Mouse (Mus musculus) stomach, embryonic 15.5 days (tissue): Measurements from ENCODE around the gene Fam186b. TPM values are rescaled to one million over a fixed set of nuclear protein-coding genes. Genes with fewer than 3 reads are reported as not detected.
A peak's percentile ranks its signal among the peaks of the same experiment; 100 is the strongest.

Source experiments
- ATAC-seq: fragments of 200-750 bp; cut with Nextera tagmentation; 2 replicates; pipeline ENCODE4 v1.8.0; 2017; ENCODE audit warnings: low read depth, moderate number of reproducible peaks, moderate TSS enrichment; ENCODE audit not compliant: insufficient read depth, low FRiP score
- H3K27ac ChIP-seq: fragments of 300-500 bp; sonication (generic); 2 replicates; pipeline ENCODE4 v1.5.1; 2015; ENCODE audit warnings: mild to moderate bottlenecking, inconsistent platforms
- H3K27me3 ChIP-seq: fragments of 300-500 bp; sonication (generic); replicated peaks from 2 replicates; pipeline ENCODE4 v1.6.1; 2015; ENCODE audit warnings: inconsistent platforms
- H3K36me3 ChIP-seq: fragments of 300-500 bp; sonication (generic); 2 replicates; pipeline ENCODE4 v1.6.1; 2015; ENCODE audit warnings: inconsistent platforms
- H3K4me1 ChIP-seq: fragments of 300-500 bp; sonication (generic); 2 replicates; pipeline ENCODE4 v1.6.1; 2015; ENCODE audit warnings: inconsistent platforms
- H3K4me2 ChIP-seq: fragments of 300-500 bp; sonication (generic); 2 replicates; pipeline ENCODE4 v1.6.1; 2015; ENCODE audit warnings: mild to moderate bottlenecking, inconsistent platforms
- H3K4me3 ChIP-seq: fragments of 300-500 bp; sonication (generic); replicated peaks from 2 replicates; pipeline ENCODE4 v1.5.1; 2015; ENCODE audit warnings: inconsistent platforms
- H3K9ac ChIP-seq: fragments of 300-500 bp; sonication (generic); 2 replicates; pipeline ENCODE4 v1.6.1; 2015; ENCODE audit warnings: inconsistent platforms
- H3K9me3 ChIP-seq: fragments of 300-500 bp; sonication (generic); 2 replicates; pipeline ENCODE4 v1.6.1; 2016; ENCODE audit warnings: inconsistent platforms
- WGBS: fragments of 180-500 bp; shearing (Covaris S2); methylation state at CpG from one replicate; pipeline ENCODE4 v1.1.7; 2015; 5-methylcytosine and 5-hydroxymethylcytosine counted together
- polyA plus RNA-seq: library from polyadenylated mRNA; unstranded; fragments of >200 nt; fragmentation: Nextera tagmentation; extraction: Ambion mirVana; gene quantifications from 2 replicates; pipeline ENCODE4 v1.2.1, GENCODE M21; 2015

Fam186b gene
- polyA plus RNA-seq, 1 experiment from 2014 or later: 0.06 TPM

DNA sequence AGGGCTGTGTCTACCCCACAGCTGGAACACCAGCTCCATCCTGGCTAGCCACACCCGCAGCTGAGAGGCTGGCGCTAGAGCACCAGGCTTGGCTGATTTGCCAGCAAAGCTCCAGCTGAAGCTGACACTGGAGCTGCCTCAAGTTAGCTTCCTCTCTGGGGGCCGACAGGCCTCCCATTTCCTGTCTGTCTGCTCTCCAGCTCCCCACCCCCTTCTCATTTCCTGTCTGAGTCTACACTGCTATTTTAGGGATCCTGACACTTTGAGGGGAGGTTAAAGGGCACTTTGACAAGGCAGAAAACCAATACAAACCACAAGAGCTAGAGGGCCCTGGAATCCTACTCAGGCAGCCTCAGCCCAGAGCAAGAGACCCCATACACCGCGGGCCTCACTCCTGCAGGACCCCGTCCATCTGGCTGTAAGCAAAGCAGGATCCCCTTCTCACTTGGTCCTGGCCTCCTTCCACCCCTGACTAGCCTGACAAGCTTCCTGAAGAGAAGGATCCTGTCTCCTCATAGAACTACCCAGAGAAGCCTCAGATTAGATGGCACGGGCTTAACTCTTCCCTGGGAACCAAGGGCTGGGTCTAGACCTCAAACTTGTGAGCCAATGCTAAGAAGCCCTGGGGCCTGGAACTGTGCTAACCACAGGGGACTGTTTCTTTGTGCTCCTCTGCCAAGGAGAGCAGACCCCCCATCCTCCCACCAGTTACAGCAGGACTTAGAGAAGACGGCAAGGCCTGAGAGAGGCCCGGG is 37.4 kb upstream of the Fam186b start:
- Histone ChIP-seq H3K9me3 (no peaks in the 10 kb centered on the region), H3K36me3 (no peaks in the 10 kb centered on the region), H3K27ac (peak overlapping the region; percentile 93), H3K4me3 (no peak overlapping the region), H3K4me1 (peaks cover 34% of the 10 kb centered on the region), H3K9ac (no peak overlapping the region), H3K27me3 (no peaks in the 10 kb centered on the region), H3K4me2 (peak overlapping the region; percentile 21; the same call in 1 of the 2 replicates)
- 28% methylated on average over 9 of the region's 9 CpGs for WGBS
- ATAC-seq: peak; percentile 75

DNA sequence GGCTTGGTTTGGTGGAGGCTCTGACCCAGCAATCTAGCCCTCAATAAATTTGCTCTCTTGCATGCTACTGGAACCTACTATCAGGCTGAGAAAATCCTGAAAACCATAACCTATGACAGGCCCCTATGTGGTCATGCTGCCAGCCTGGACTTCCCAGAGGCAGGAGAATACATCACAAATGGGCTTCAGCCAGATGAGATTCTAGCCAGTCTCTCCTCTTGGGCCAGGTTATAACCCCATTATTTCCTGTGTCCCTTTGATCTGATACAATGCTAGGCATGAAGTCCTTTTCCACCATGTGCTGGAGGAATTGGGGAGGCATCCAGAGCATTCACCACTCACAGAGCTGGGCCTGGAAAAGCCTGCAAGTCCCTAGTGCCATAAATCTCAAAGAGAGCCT is 36.4 kb upstream of the Fam186b start:
- Histone ChIP-seq H3K9ac (no peak overlapping the region), H3K4me2 (no peak overlapping the region; the same call in 1 of the 2 replicates), H3K4me3 (no peak overlapping the region), H3K27me3 (no peaks in the 10 kb centered on the region), H3K36me3 (0 out of 2 replicates have a peak, but pooled peaks cover 4% of the 10 kb centered on the region), H3K27ac (peak overlapping the region; percentile 93), H3K9me3 (no peaks in the 10 kb centered on the region), H3K4me1 (peaks cover 34% of the 10 kb centered on the region)
- ATAC-seq: no peak

DNA sequence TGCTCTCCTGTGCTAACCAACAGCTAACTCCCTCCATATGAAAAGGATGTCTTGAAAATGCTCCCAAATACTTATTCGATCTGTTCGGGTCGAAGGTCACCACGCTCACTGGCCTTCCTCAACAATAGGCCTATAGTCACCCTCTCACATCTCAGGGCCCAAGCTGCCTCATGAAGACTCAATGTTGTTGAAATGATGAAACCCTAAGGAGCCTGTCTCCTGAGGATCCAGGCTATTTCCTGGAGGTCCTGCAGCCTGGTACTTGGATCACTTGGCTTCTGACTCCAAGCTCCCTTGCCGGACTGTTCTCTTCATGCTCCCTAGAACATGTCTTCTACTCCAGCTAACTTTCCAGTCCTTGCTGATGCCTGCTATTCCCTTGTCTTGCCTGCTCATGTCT is 35.7 kb upstream of the Fam186b start:
- Histone ChIP-seq H3K27me3 (no peaks in the 10 kb centered on the region), H3K36me3 (0 out of 2 replicates have a peak, but pooled peaks cover 5% of the 10 kb centered on the region), H3K4me1 (peaks cover 34% of the 10 kb centered on the region), H3K9ac (no peak overlapping the region), H3K4me2 (no peak overlapping the region), H3K4me3 (no peak overlapping the region), H3K9me3 (no peaks in the 10 kb centered on the region), H3K27ac (0 out of 2 replicates have a peak overlapping the region, but pooled peaks have one; percentile 93)
- WGBS: 92% methylated on average over 5 of the region's 5 CpGs
- no peak for ATAC-seq

DNA sequence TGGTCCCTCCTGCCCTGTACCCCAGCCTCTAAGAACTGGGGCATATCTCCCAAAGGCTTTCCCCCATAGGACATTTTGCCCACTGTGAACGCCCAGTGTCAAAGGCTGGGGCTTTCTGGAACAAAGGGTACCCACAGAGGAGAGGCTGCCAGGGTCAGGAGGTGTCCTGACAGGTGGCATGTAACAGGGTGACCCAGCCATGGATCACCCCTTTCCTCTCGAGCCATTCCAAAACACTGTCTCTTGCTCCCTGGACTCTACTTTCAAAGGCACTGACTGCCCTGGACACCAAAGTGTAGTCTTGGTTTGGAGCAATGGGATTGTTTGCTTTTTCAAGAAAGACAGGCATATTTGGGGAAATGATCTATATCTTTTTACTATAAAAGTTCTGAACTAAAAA is 34.6 kb upstream of the Fam186b start:
- Histone ChIP-seq H3K4me3 (no peak overlapping the region), H3K36me3 (peaks cover 9% of the 10 kb centered on the region; the same call in 1 of the 2 replicates), H3K27me3 (no peaks in the 10 kb centered on the region), H3K4me1 (peaks cover 34% of the 10 kb centered on the region), H3K9me3 (no peaks in the 10 kb centered on the region), H3K4me2 (no peak overlapping the region), H3K27ac (no peak overlapping the region), H3K9ac (no peak overlapping the region)
- 59% methylated on average over 2 of the region's 2 CpGs for WGBS
- no peak for ATAC-seq

DNA sequence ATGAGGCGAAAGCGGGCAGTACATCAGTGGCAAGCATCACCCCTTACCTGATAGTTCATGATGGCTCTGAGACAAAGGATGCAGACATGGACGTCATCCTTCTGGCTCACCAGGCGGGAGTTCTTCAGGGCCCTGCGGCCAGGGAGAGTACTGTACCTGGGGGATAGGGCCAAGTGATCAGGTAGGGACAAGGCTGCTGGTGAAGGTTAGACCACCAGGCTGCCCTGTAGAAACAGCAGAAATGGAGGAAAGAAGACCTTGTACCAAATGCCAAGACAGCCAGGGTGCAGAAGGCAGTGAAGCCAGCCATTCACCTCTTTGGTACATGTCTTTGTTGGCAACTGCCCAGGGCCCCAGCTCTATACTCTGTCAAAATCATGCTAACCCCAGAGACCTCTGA is 32.3 kb upstream of the Fam186b start:
- H3K4me3 ChIP-seq: no peak overlapping the region
- H3K27me3 ChIP-seq: no peaks in the 10 kb centered on the region
- no peak overlapping the region for H3K27ac ChIP-seq
- peaks cover 23% of the 10 kb centered on the region; the same call in 1 of the 2 replicates for H3K36me3 ChIP-seq
- H3K9me3 ChIP-seq: no peaks in the 10 kb centered on the region
- no peak overlapping the region for H3K9ac ChIP-seq
- 92% methylated on average over 5 of the region's 5 CpGs for WGBS
- peaks cover 14% of the 10 kb centered on the region for H3K4me1 ChIP-seq
- ATAC-seq: no peak
- H3K4me2 ChIP-seq: no peak overlapping the region

DNA sequence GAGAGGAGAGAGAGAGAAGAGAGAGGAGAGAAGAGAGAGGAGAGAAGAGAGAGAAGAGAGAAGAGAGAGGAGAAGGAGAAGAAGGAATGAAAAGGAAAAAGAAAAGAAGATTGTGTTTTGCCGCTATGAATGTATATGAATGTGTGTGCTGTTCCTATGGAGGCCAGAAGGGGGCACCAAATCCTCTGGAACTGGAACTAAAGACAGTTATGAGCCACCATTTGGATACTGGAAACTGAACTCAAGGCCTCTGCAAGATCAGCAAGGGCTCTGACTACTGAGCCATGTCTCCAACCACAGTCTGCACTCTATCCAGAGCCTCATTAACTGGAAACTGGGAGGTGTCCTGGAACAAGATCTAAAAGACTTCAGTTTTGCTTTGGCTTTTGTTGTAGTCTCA is 31.3 kb upstream of the Fam186b start:
- H3K9me3 ChIP-seq: no peaks in the 10 kb centered on the region
- H3K4me1 ChIP-seq: peaks cover 4% of the 10 kb centered on the region; the same call in 1 of the 2 replicates
- no peak overlapping the region for H3K27ac ChIP-seq
- no peak overlapping the region for H3K9ac ChIP-seq
- no peaks in the 10 kb centered on the region for H3K27me3 ChIP-seq
- peaks cover 24% of the 10 kb centered on the region for H3K36me3 ChIP-seq
- no peak for ATAC-seq
- 78% methylated on average over 1 of the region's 1 CpGs for WGBS
- no peak overlapping the region for H3K4me2 ChIP-seq
- no peak overlapping the region for H3K4me3 ChIP-seq

DNA sequence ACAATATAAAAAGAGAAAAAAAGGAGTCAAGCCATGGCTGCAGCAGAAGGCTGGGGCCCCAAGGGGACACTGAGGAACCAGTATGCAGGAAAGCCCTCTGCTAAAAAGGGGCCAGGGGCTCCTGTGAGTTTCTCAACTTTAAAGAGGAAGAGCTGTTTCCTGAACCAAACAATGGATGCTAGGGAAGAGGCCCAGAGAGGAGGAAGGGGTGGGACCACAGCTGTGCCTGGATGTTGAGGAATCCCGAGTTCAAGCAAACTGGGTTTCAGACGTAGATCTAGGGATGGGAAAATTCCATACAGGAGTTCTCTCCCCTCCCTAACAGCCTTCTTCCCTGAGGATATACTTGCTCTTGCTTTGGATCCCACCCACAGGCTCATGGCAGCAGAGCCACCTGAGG is 30.7 kb upstream of the Fam186b start:
- Histone ChIP-seq H3K9ac (no peak overlapping the region), H3K4me1 (no peaks in the 10 kb centered on the region), H3K27me3 (no peaks in the 10 kb centered on the region), H3K36me3 (peaks cover 29% of the 10 kb centered on the region), H3K9me3 (no peaks in the 10 kb centered on the region), H3K4me2 (no peak overlapping the region), H3K27ac (no peak overlapping the region), H3K4me3 (no peak overlapping the region)
- no peak for ATAC-seq
- 29% methylated on average over 2 of the region's 2 CpGs for WGBS

DNA sequence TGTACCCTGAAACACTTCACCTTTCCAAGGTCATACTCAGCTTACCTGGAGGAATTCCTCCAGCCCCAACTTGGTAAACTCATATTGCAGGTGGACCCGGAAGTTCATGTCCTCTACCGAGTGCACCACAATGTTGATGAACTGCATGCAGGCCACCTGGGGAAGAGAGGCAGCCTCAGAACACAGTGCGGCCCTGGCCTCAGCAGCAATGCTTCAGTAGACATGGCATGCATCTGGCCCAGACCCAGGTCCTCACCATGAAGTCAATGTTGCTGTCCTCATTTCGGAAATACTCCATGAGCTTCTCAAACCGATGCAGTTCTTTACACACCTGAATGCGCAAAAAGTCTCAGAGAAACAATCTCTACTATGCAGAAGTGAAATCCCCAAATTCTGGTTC is 29.9 kb upstream of the Fam186b start:
- no peak overlapping the region; the same call in 1 of the 2 replicates for H3K27ac ChIP-seq
- no peak overlapping the region for H3K9ac ChIP-seq
- H3K4me1 ChIP-seq: no peaks in the 10 kb centered on the region
- WGBS: 86% methylated on average over 6 of the region's 6 CpGs
- H3K4me2 ChIP-seq: no peak overlapping the region
- H3K27me3 ChIP-seq: no peaks in the 10 kb centered on the region
- H3K9me3 ChIP-seq: no peaks in the 10 kb centered on the region
- H3K36me3 ChIP-seq: peaks cover 34% of the 10 kb centered on the region
- no peak for ATAC-seq
- H3K4me3 ChIP-seq: no peak overlapping the region

DNA sequence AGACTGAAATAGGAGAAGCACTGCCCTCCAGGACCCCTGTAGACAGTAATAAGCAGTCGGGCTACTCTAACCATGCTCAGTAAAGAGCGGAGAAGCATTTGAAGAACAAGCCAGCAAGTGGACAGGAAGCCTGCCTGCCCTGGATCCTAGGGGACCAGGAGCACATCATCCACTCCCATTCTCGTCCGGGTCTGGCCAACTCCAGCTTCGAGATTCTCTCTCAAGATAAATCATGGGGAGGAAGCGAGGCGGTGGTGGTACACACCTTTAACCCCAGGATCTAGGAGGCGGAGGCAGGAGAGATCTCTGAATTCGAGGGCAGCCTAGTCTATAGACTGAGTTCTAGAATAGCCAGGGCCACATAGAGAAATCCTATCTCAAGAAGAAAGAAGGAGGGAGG is 28.5 kb upstream of the Fam186b start:
- Histone ChIP-seq H3K27me3 (no peaks in the 10 kb centered on the region), H3K9ac (no peak overlapping the region), H3K4me3 (no peak overlapping the region), H3K27ac (no peak overlapping the region), H3K4me1 (no peaks in the 10 kb centered on the region), H3K9me3 (no peaks in the 10 kb centered on the region), H3K36me3 (peaks cover 38% of the 10 kb centered on the region), H3K4me2 (no peak overlapping the region)
- WGBS: 86% methylated on average over 9 of the region's 9 CpGs
- no peak for ATAC-seq

DNA sequence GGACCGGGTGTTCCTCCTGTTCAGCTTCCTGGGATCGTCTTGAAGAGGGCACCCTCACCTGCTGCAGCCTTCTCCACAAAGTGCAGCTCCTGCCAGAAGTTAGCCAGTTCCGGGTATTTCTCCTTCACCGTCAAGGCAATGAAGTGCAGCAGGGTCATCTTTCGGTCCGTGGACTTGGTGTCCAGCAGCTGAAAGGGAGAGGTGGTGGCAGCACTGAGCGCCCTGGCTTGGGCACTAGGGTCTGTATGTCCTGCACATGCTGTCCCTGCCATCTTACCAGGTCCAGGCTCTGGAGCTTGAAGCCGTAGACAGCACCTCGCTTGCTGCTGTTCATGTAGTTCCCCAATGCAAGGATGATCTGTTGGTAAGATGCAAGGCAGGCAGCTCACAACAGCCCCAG is 25.3 kb upstream of the Fam186b start:
- Histone ChIP-seq H3K27me3 (no peaks in the 10 kb centered on the region), H3K4me1 (no peaks in the 10 kb centered on the region), H3K4me3 (no peak overlapping the region), H3K4me2 (no peak overlapping the region), H3K27ac (no peak overlapping the region), H3K9me3 (no peaks in the 10 kb centered on the region), H3K9ac (no peak overlapping the region), H3K36me3 (peaks cover 45% of the 10 kb centered on the region)
- no peak for ATAC-seq
- WGBS: 74% methylated on average over 9 of the region's 9 CpGs

DNA sequence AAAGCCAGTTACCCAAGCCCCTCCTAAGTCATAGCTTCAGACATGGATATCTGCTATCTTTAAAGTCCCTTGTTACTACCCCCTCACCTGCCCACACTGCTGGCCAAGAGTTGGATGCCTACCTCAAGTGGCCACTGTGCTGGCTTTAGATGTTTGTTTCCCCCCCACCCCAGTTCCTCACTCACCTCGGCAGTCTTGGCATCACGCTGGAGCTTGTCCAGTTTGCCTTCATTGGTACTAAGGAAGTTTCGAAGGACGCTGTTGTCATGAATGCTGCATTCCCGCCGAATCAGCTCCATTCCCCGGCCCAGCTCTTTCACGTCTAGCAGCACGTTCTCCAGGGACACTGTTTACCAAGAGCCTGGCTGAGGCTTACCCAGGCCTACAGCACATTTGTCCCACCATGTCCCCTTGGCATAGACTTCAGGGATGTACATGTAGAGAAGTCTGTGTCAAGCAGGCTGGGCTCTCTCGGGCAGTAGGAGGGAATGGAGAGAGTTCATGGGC is 24.5 kb upstream of the Fam186b start:
- WGBS: 78% methylated on average over 10 of the region's 10 CpGs
- Histone ChIP-seq H3K4me3 (no peak overlapping the region), H3K9me3 (no peaks in the 10 kb centered on the region), H3K27me3 (no peaks in the 10 kb centered on the region), H3K4me2 (no peak overlapping the region), H3K36me3 (peaks cover 45% of the 10 kb centered on the region), H3K27ac (peak overlapping the region; percentile 44; the same call in 1 of the 2 replicates), H3K9ac (no peak overlapping the region), H3K4me1 (no peaks in the 10 kb centered on the region)
- ATAC-seq: no peak

DNA sequence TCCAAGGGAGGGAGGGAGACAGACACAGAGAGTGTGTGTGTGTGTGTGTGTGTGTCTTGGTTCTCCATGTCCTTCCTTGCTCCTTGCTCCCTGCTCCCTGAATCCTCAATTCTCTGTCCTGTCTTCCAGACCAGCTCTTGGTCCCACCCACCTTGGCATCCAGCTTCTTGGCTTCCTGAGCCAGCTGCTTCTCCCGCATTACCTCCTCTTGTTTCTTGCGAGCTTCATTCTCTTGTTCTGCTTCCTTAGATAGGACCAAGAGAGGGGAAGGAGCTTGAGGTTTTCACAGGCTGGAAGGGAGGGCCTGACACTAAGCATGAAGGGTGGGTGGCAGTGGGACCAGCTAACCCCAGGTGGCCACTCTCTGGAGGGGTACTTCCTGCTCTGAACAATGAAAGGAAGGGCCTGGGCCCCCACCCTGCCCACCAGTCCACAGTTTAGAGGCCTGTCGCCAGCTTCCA is 23.8 kb upstream of the Fam186b start:
- no peak for ATAC-seq

More for the DNA sequence above, 23.8 kb upstream of the Fam186b start:
- no peaks in the 10 kb centered on the region for H3K27me3 ChIP-seq
- H3K4me3 ChIP-seq: no peak overlapping the region
- H3K4me2 ChIP-seq: no peak overlapping the region
- no peaks in the 10 kb centered on the region for H3K9me3 ChIP-seq
- H3K27ac ChIP-seq: peak overlapping the region; percentile 44; the same call in 1 of the 2 replicates
- WGBS: 68% methylated on average over 3 of the region's 3 CpGs
- H3K36me3 ChIP-seq: peaks cover 41% of the 10 kb centered on the region
- H3K4me1 ChIP-seq: no peaks in the 10 kb centered on the region
- H3K9ac ChIP-seq: no peak overlapping the region
